Mouse (Mus musculus) midbrain, embryonic 13.5 days (tissue): ENCODE results near the gene Twnk. TPM values are rescaled to one million over a fixed set of nuclear protein-coding genes. Genes with fewer than 3 reads are reported as not detected.

ENCODE experiments used
- ATAC-seq: fragments of 200-750 bp; cut with Nextera tagmentation; 2 replicates; pipeline ENCODE4 v1.8.0; 2017; ENCODE audit warnings: mild to moderate bottlenecking, moderate TSS enrichment, moderate library complexity
- H3K27ac ChIP-seq: fragments of 300-500 bp; sonication (generic); 2 replicates; pipeline ENCODE4 v1.5.1; 2015; ENCODE audit warnings: inconsistent platforms, mild to moderate bottlenecking, moderate library complexity
- H3K27me3 ChIP-seq: fragments of 300-500 bp; sonication (generic); 2 replicates; pipeline ENCODE4 v1.6.1; 2015; ENCODE audit warnings: mild to moderate bottlenecking, inconsistent platforms
- H3K36me3 ChIP-seq: fragments of 300-500 bp; sonication (generic); 2 replicates; pipeline ENCODE4 v1.6.1; 2015; ENCODE audit warnings: mild to moderate bottlenecking, inconsistent platforms
- H3K4me1 ChIP-seq: fragments of 300-500 bp; sonication (generic); replicated peaks from 2 replicates; pipeline ENCODE4 v1.6.1; 2015; ENCODE audit warnings: inconsistent platforms
- H3K4me2 ChIP-seq: fragments of 300-500 bp; sonication (generic); replicated peaks from 2 replicates; pipeline ENCODE4 v1.6.1; 2015; ENCODE audit warnings: moderate library complexity, mild to moderate bottlenecking, inconsistent platforms
- H3K4me3 ChIP-seq: fragments of 300-500 bp; sonication (generic); replicated peaks from 2 replicates; pipeline ENCODE4 v1.5.1; 2015; ENCODE audit warnings: mild to moderate bottlenecking, inconsistent platforms
- H3K9ac ChIP-seq: fragments of 300-500 bp; sonication (generic); replicated peaks from 2 replicates; pipeline ENCODE4 v1.6.1; 2015; ENCODE audit warnings: mild to moderate bottlenecking, inconsistent platforms
- H3K9me3 ChIP-seq: fragments of 300-500 bp; sonication (generic); 2 replicates; pipeline ENCODE4 v1.6.1; 2016; ENCODE audit warnings: mild to moderate bottlenecking, inconsistent platforms
- WGBS: fragments of 180-500 bp; shearing (Covaris S2); methylation state at CpG from one replicate; pipeline ENCODE4 v1.1.7; 2015; 5-methylcytosine and 5-hydroxymethylcytosine counted together
- polyA plus RNA-seq: library from polyadenylated mRNA; unstranded; fragments of >200 nt; fragmentation: Nextera tagmentation; extraction: Ambion mirVana; gene quantifications from 2 replicates; pipeline ENCODE4 v1.2.1, GENCODE M21; 2015

Twnk gene
- polyA plus RNA-seq, 1 experiment from 2014 or later: 19.2 TPM

DNA sequence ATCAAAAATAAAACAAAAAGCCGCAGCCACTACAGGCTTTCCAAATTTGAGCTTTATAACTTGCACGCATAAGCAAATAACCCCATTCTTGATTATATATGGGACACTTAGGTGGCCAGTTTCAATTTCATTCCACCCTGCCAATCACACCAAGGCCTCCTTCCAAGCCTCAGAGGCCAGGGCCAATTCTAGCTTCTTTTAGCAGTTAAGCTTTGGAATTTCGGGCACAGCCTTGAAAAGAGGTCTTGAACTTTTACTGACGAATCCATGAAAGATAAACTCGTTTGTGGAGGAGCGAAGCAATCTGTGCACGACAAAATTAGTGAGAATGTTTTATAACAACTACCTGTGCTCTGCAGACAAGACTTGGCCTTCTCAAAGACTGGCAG, 52.3 kb downstream of the Twnk start:
- H3K4me3 ChIP-seq: peak overlapping the region; percentile 68
- peak overlapping the region; percentile 98 for H3K27ac ChIP-seq
- H3K4me1 ChIP-seq: peaks cover 28% of the 10 kb centered on the region
- no peaks in the 10 kb centered on the region for H3K9me3 ChIP-seq
- H3K36me3 ChIP-seq: peaks cover 27% of the 10 kb centered on the region
- H3K27me3 ChIP-seq: peaks cover 5% of the 10 kb centered on the region; the same call in 1 of the 2 replicates
- no peak for ATAC-seq
- peak overlapping the region; percentile 86 for H3K4me2 ChIP-seq
- WGBS: 54% methylated on average over 7 of the region's 7 CpGs
- peak overlapping the region; percentile 90 for H3K9ac ChIP-seq

GRCm38 (mm10) chr19:45058113-45058839, 52.8 kb downstream of the Twnk start:
- peak overlapping the region; percentile 86 for H3K4me2 ChIP-seq
- peak overlapping the region; percentile 90 for H3K9ac ChIP-seq
- WGBS: under 1% methylated on average over 34 of the region's 34 CpGs
- peak; percentile 94 for ATAC-seq
- H3K27ac ChIP-seq: peak overlapping the region; percentile 98
- peaks cover 28% of the 10 kb centered on the region for H3K4me1 ChIP-seq
- peaks cover 5% of the 10 kb centered on the region; the same call in 1 of the 2 replicates for H3K27me3 ChIP-seq
- peaks cover 21% of the 10 kb centered on the region for H3K36me3 ChIP-seq
- peak overlapping the region; percentile 68 for H3K4me3 ChIP-seq
- no peaks in the 10 kb centered on the region for H3K9me3 ChIP-seq

- Histone ChIP-seq H3K27ac (peak overlapping the region; percentile 98), H3K4me1 (peaks cover 30% of the 10 kb centered on the region), H3K36me3 (peaks cover 16% of the 10 kb centered on the region), H3K27me3 (peaks cover 7% of the 10 kb centered on the region), H3K4me3 (peak overlapping the region; percentile 68), H3K4me2 (peak overlapping the region; percentile 86), H3K9me3 (no peaks in the 10 kb centered on the region), H3K9ac (peak overlapping the region; percentile 90)
- under 1% methylated on average over 14 of the region's 14 CpGs for WGBS
- ATAC-seq: no peak
Observed at GRCm38 (mm10) chr19:45058841-45059240, 53.4 kb downstream of the Twnk start.

Other genes with a start within 250 kb of the Twnk start
- 0.63 and 1.0 TPM in 2 replicates for gene Pax2, start 249.6 kb upstream of the Twnk start, polyA plus RNA-seq
- gene Slf2, start 74.5 kb upstream of the Twnk start, polyA plus RNA-seq: 30.0 and 30.2 TPM in 2 replicates
- gene Sema4g, start 16.6 kb upstream of the Twnk start, polyA plus RNA-seq: 13.4 and 15.7 TPM in 2 replicates
- 91.3 and 91.5 TPM in 2 replicates for gene Mrpl43, start 779 bp downstream of the Twnk start, polyA plus RNA-seq
- 24.6 and 30.9 TPM in 2 replicates for gene Lzts2, start 8.8 kb downstream of the Twnk start, polyA plus RNA-seq
- gene Pdzd7, start 40.1 kb downstream of the Twnk start, polyA plus RNA-seq: 1.3 and 1.8 TPM in 2 replicates
- gene Sfxn3, start 41.8 kb downstream of the Twnk start, polyA plus RNA-seq: 58.1 and 61.2 TPM in 2 replicates
- gene Kazald1, start 69.6 kb downstream of the Twnk start, polyA plus RNA-seq: 0.94 and 1.1 TPM in 2 replicates
- gene Tlx1, start 145.0 kb downstream of the Twnk start, polyA plus RNA-seq: 0.07 TPM in 1 of 2 replicates, not detected in the other
- gene Lbx1, start 230.1 kb downstream of the Twnk start, polyA plus RNA-seq: 0.13 TPM in 2 replicates